Mouse (Mus musculus) MEL (cell line): ENCODE measurements at regions not wholly inside any gene's neighbourhood (a gene's known extent, or its start where the extent isn't known, plus 50 kb on each side); places are given as distances from the start of the nearest gene placed in this dataset.
"Not testable (repeated sequence)": the region's sequence is repeated elsewhere in the genome, so short reads cannot be mapped to it uniquely, and the experiment has no call there.

Experiments
- DNase-seq: peaks from one replicate; pipeline ENCODE4 v3.0.0; 2011; ENCODE audit warnings: low read depth, low spot score
- H3K27ac ChIP-seq: 2 replicates; pipeline ENCODE4 v1.5.1; 2012; ENCODE audit warnings: low read depth, mild to moderate bottlenecking, control low read depth, low read length, moderate library complexity; ENCODE audit not compliant: control insufficient read depth
- H3K27me3 ChIP-seq, 2 experiments: fragments of 150-350 bp in 1 of 2; sonication (generic) in 1 of 2; 2 replicates each; pipeline ENCODE4 v1.6.1; 2012; ENCODE audit warnings: low read length in 2 of 2, mild to moderate bottlenecking in 2 of 2, improper control_type of control experiment in 1 of 2, moderate library complexity in 1 of 2; ENCODE audit not compliant: insufficient read depth in 2 of 2, control insufficient read depth in 1 of 2
- H3K36me3 ChIP-seq, 2 experiments: 2 replicates each; pipeline ENCODE4 v1.6.1; 2012 to 2014; ENCODE audit warnings: low read length in 2 of 2, improper control_type of control experiment in 1 of 2, inconsistent platforms in 1 of 2, mild to moderate bottlenecking in 1 of 2; ENCODE audit not compliant: insufficient read depth in 2 of 2, control insufficient read depth in 1 of 2
- H3K4me1 ChIP-seq, 2 experiments: fragments of 150-350 bp in 1 of 2; sonication (generic) in 1 of 2; 2 replicates each; pipeline ENCODE4 v1.6.1; 2012; ENCODE audit warnings: low read length in 2 of 2, improper control_type of control experiment in 1 of 2, mild to moderate bottlenecking in 1 of 2; ENCODE audit not compliant: insufficient read depth in 2 of 2, control insufficient read depth in 1 of 2
- H3K4me3 ChIP-seq, 2 experiments: fragments of 150-350 bp in 1 of 2; sonication (generic) in 1 of 2; 2 replicates each; pipeline ENCODE4 v1.5.1; 2012; ENCODE audit warnings: low read depth in 2 of 2, low read length in 2 of 2, mild to moderate bottlenecking in 2 of 2, moderate library complexity in 2 of 2, control low read depth in 1 of 2, improper control_type of control experiment in 1 of 2; ENCODE audit not compliant: control insufficient read depth in 1 of 2, insufficient read depth in 1 of 2
- H3K79me2 ChIP-seq: 2 replicates; pipeline ENCODE4 v1.6.1; 2012; ENCODE audit warnings: mild to moderate bottlenecking, low read length, moderate library complexity; ENCODE audit not compliant: control insufficient read depth, poor library complexity, insufficient read depth
- H3K9ac ChIP-seq: 2 replicates; pipeline ENCODE4 v1.6.1; 2012; ENCODE audit warnings: low read depth, mild to moderate bottlenecking, control low read depth, low read length, moderate library complexity; ENCODE audit not compliant: control insufficient read depth, poor library complexity, severe bottlenecking
- H3K9me3 ChIP-seq: fragments of 150-350 bp; sonication (generic); replicated peaks from 2 replicates; pipeline ENCODE4 v1.6.1; 2012; ENCODE audit warnings: mild to moderate bottlenecking, low read length, improper control_type of control experiment, moderate library complexity; ENCODE audit not compliant: insufficient read depth
- CHD2 ChIP-seq: IDR thresholded peaks from 2 replicates; pipeline ENCODE4 v1.6.1; 2011; ENCODE audit warnings: low read length, improper control_type of control experiment
- CTCF ChIP-seq, 3 experiments: IDR thresholded peaks in 2 of 3; conservative IDR thresholded peaks in 1 of 3; 2 replicates each; pipeline ENCODE4 v1.5.1; 2011 to 2012; ENCODE audit warnings: low read length in 3 of 3, low read depth in 2 of 3, mild to moderate bottlenecking in 2 of 3, improper control_type of control experiment in 1 of 3, inconsistent platforms in 1 of 3, mixed read lengths in 1 of 3, moderate library complexity in 1 of 3; ENCODE audit not compliant: control insufficient read depth in 1 of 3, insufficient read depth in 1 of 3, poor library complexity in 1 of 3, severe bottlenecking in 1 of 3
- ELF1 ChIP-seq: IDR thresholded peaks from 2 replicates; pipeline ENCODE4 v1.6.1; 2014; ENCODE audit warnings: low read depth, mild to moderate bottlenecking, inconsistent platforms, low read length, improper control_type of control experiment, moderate library complexity
- HCFC1 ChIP-seq: IDR thresholded peaks from 2 replicates; pipeline ENCODE4 v1.6.1; 2012; ENCODE audit warnings: low read depth, mild to moderate bottlenecking, inconsistent platforms, low read length, improper control_type of control experiment, moderate library complexity
- MXI1 ChIP-seq: IDR thresholded peaks from 2 replicates; pipeline ENCODE4 v1.6.1; 2011; ENCODE audit warnings: mild to moderate bottlenecking, low read depth, low read length, improper control_type of control experiment
- NELFE ChIP-seq: IDR thresholded peaks from 2 replicates; pipeline ENCODE4 v1.6.1; 2011; ENCODE audit warnings: low read depth, low read length, improper control_type of control experiment
- RAD21 ChIP-seq: IDR thresholded peaks from 2 replicates; pipeline ENCODE4 v1.6.1; 2011; ENCODE audit warnings: mild to moderate bottlenecking, low read depth, low read length, improper control_type of control experiment
- SIN3A ChIP-seq: IDR thresholded peaks from 2 replicates; pipeline ENCODE4 v1.6.1; 2012; ENCODE audit warnings: low read length, improper control_type of control experiment, inconsistent platforms
- TBP ChIP-seq: IDR thresholded peaks from 2 replicates; pipeline ENCODE4 v1.8.0; 2011; ENCODE audit warnings: low read depth, low read length, improper control_type of control experiment

GRCm38 (mm10) chr17:17293932-17294534, 80.1 kb upstream of the Riok2 start:
- H3K36me3 ChIP-seq, H3K4me1 ChIP-seq, H3K27me3 ChIP-seq, H3K9me3 ChIP-seq: not testable (repeated sequence)
- Histone ChIP-seq H3K27ac (peak overlapping the region; percentile 65), H3K4me3 (peak overlapping the region; percentile 55 to 65), H3K9ac (peak overlapping the region; percentile 55), H3K79me2 (peaks cover 12% of the 10 kb centered on the region)
- DNase-seq = peak; percentile 93
- peak; percentile 51; the same call in 1 of the 2 replicates for TF ChIP-seq TBP
- TF ChIP-seq ELF1 = peak; percentile 67
- peak; percentile 25 for TF ChIP-seq RAD21
- TF ChIP-seq CTCF (IDR thresholded peaks at IDR 0.05 in 2 of 3, conservative IDR thresholded peaks at IDR 0.05 in 1 of 3; ENCODE audit: control insufficient read depth in 1 of 3, insufficient read depth in 1 of 3, low read depth in 2 of 3, low read length in 3 of 3, poor library complexity in 1 of 3, severe bottlenecking in 1 of 3) = peak in 1 of 3 experiments; percentile 4; a peak in 1 of 6 replicates
- peak; percentile 62 for TF ChIP-seq CHD2
- peak; percentile 28; the same call in 1 of the 2 replicates for TF ChIP-seq NELFE
- TF ChIP-seq SIN3A = peak; percentile 61
- peak; percentile 78 for TF ChIP-seq HCFC1

GRCm38 (mm10) chr17:17295037-17295436, 79.1 kb upstream of the Riok2 start:
- H3K9me3 ChIP-seq, H3K27me3 ChIP-seq, H3K4me1 ChIP-seq, H3K27ac ChIP-seq, H3K36me3 ChIP-seq: not testable (repeated sequence)
- TF ChIP-seq MXI1 = 0 out of 2 replicates have a peak, but pooled peaks have one; percentile 49
- Histone ChIP-seq H3K9ac (peak overlapping the region; percentile 53), H3K4me3 (peak overlapping the region in 1 of 2 experiments; percentile 96; a peak in 2 of 4 replicates), H3K79me2 (peaks cover 14% of the 10 kb centered on the region)
- DNase-seq = peak; percentile 43

- not testable (repeated sequence) for H3K9me3 ChIP-seq, H3K4me1 ChIP-seq, DNase-seq, H3K27me3 ChIP-seq, H3K9ac ChIP-seq, H3K36me3 ChIP-seq, H3K4me3 ChIP-seq, H3K27ac ChIP-seq
- peaks cover 16% of the 10 kb centered on the region; the same call in 1 of the 2 replicates for H3K79me2 ChIP-seq
Observed at GRCm38 (mm10) chr17:17303496-17303895, 70.6 kb upstream of the Riok2 start.
